Mouse (Mus musculus): ENCODE data around the gene Zfp993.
"Not testable (repeated sequence)": the region's sequence is repeated elsewhere in the genome, so short reads cannot be mapped to it uniquely, and the experiment has no call there.

Gene Zfp993

DNA sequence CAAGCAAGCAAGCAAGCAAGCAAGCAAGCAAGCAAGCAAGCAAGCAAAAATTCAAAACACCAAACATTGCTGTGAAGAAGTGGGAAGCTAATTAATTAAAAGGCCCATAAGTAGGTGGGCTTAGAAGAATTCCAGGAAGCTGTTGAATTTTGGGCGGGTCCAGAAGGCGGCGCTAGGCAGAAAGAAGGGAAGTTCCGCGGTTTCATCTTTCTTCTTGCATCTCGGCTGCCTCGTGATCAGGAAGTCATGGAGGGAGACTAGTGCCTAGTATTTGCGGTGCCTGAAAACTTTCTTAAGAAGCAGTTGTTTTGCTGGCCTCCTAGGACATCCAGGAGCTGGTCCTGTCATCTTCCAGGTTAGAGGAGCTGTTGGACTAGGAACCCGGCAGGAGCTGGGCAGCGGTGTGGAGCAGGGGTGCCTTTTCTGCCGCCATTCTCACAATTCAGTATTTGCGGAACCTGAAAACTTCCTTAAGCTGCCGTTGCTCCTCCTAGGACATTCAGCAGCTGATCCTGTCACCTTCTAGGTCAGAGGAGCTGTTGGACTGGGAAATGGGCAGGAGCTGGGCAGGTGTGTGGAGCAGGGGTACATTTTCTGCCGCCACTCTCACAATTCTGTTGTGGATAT lies at the start of gene Zfp993:
TSS of gene Zfp993 (plus strand) at position 188 of the 627 bp plus-strand sequence.
- DNase-seq (ENCODE audit: low read depth), result not testable (repeated sequence)

DNA sequence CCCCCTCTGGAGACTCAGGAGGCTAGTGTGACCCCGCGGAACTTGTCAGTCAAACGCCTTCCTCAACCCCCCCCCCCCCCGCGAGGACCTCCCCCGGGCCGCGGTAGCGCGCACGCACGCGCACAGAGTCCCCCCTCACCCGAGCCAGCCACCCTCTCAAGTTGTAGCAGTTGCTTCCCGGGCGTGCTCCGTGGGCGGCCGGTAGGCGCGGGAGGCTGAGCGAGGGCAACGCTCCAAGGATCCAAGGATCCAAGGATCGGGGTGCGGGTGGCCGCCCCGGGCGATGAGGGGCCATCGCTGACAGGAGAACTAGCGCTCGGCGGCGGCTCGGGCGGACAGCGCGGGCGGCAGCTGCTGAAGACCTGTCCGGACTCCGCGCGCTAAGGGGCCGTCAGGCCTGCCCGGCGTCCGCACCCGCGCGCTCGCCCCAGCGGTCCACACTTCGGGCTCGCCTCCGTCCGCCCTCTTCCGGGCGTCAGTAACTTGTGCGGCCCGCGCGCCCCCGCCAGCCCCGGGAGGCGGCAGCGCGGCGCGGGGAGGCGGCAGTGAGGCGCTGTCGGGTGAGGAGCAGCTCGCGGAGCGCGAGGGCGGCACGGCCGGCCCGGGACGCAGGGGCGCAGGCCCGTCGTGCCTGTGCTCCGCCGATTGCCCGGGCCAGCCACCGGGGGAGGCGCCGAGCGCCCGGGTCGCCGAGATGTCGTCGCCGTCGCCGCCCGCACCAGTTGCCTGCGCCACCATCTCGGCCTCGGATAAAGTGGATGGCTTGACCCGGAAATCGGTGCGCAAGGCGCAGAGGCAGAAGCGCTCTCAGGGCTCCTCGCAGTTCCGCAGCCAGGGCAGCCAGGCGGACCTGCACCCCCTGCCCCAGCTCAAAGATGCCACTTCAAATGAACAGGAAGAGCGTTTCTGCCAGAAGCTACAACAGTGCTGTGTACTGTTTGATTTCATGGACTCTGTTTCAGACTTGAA lies 30.6 kb upstream of the Zfp993 start:
- not testable (repeated sequence) for DNase-seq (ENCODE audit: low read depth)

DNA sequence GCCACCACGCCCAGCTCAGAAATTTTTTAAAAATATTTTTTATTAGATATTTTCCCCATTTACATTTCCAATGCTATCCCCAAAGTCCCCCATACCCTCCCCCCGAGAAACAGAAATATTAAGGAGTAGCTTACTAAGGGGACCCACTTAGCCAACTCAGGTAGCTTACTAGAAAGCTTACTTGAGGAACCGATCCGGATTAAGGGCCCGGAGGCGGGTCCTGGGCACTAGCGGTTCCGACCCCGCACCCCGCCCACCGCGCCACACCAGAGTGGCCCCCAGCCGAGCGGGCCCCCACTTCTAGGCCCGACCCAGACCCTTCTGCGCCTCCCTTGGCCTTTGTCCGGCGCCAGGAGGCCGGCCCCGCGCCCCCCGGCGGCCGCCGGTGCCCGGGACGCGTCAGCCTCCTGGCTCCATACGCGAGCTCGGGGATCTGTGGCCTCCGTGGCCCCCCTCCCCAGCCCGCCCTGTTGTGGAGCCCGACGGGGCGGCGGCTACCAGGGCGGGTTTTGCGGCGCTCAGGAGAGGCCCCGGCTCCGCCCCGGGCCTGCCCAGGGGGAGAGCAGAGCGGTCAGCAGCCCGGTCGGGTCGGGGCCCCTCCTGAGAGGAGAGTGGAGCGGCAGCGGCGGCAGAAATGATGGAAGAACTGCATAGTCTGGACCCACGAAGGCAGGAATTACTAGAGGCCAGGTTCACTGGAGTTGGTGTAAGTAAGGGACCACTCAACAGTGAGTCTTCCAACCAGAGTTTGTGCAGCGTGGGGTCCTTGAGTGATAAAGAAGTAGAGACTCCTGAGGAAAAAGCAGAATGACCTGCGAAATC lies 7.0 kb upstream of the Zfp993 start:
- not testable (repeated sequence) for DNase-seq (ENCODE audit: low read depth)

DNA sequence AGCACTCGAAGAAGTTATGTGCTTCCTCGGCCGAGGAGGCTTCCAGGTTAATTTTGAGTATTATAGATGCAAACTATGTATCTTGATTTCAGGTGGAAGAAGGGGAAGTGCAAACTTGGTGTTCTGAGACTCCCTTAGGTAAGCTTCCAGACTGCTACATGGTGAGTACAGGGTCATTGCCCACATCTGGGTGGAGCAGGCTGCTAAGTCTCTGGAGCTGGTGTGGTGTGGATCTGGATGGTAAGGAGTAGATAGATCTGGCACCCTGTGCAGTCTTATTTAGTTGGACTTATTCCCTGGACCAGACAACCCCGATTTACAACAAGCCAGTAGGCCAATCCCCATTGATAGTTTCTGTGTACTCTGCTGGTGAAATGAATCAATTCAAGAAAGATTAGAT lies 33.6 kb downstream of the Zfp993 start:
- DNase-seq (ENCODE audit: low read depth), result not testable (repeated sequence)

DNA sequence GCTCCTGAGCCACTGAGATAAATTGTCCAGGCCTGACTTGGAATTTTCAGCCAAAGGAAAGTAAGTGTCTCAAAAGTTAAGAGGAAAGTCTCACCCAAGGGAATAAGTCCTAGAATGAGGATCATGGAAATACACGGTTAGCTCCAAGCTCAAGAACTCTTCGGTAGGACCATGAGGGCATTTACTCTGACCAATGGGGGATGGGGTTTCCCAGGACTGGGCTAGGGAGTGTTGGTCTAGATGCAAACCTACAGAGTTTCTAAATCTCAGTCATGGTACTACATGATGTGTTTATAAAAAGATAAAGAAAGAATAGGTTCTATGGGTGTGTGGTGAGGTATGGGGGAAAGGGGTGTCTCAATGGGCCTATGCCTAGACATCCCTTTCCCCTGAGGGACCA lies 38.9 kb downstream of the Zfp993 start:
- DNase-seq (ENCODE audit: low read depth), result not testable (repeated sequence)

DNA sequence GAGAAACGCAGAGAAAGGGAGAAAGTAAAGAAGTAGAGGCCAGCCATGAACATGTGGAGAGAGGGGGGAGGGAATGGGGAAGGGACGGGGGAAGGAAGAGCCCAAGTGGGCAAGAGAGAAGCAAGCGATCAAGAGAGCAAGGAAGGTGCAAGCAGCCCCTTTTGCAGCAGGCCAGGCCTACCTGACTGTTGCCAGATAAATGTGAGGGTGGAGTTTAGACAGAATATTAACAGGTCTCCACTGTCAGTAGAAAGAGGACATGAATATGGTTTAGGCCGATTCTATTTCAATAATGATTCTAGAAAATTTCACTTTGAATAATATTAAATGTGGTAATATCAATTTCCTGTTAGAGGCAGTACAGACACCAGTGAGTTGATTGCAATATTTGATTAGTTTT lies 39.4 kb downstream of the Zfp993 start:
- not testable (repeated sequence) for DNase-seq (ENCODE audit: low read depth)

DNA sequence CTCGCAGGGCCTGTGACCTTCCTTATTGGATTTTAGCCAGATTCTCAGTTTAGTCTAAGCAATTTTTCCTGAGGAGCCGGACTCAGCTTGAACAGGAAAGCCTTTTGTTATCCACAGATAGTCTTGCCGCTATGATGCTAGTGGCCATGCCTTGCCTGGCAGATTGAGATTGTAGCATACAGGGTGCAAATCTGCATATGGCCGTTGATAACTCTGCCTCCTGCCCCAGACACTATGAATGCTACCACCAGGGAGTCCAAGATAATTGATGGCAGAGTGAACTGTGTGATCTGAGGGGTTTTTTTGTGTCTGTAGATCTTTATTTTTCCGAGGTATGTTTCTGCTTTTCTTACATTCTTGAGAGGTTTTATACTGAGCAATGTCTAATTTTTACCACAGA lies 39.9 kb downstream of the Zfp993 start:
- DNase-seq (ENCODE audit: low read depth), result not testable (repeated sequence)
